ENCODE assay signal across 8 mouse cellular contexts in the genomic region with DNA sequence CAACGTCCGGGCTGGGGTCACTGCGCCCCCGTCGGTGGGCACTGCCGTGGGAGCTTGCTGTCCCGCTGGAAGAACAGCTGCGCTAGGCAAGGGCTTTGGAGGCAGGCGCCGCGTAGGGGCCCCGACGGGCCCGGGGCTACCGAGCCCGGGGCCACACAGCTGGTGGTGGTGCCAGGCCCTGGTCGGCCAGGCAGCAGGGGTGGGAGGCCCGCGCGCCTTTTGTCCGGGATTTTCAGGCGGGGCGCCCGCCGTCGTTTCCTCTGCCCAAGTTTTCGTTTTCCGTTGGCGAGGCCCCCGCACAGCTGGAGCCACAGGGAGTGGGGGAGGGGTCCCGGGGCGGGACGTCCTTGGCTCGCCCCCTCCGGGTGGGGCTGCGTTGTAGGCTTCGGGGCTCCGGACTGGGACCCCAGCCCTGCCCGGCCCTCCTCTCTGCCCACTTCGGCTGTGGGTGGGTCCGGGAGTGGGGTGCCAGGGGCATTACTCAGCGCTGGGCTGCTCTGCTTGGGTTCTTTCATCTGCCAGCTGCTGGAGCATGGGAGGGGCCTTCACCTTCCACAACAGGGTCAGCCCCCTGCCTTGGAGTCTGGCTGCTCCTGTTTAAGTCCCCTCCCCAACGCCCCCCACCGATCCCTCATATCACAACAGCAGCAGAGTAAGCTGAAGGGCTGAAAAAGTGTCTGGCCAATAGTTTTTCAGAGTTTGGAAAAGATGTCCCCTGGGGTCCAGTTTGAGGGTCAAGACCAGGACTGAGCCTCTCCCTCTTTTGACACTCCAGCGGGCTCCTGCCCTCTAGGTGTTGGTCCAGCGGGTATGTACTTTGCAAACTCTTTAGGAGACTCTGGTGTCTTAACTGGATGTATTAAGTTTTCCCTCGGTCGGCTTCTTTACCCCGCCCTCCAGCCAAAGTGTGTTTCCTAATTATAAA. TPM values are rescaled to one million over a fixed set of nuclear protein-coding genes. Genes with fewer than 3 reads are reported as not detected.
DNase-seq lines count a peak whose midpoint lies in the region; ATAC-seq lines count a peak whose summit lies in the region.

No protein-coding gene starts in this region.

- H3K4me3 ChIP-seq in forebrain, embryonic 16.5 days (replicated peaks; ENCODE audit: low read length), result peak overlapping the region; percentile 43
- H3K4me3 ChIP-seq in hindbrain, embryonic 14.5 days (replicated peaks; ENCODE audit: low read length), result peak overlapping the region; percentile 41
- H3K4me3 ChIP-seq in liver, embryonic 15.5 days (replicated peaks), result peak overlapping the region; percentile 87
- peak overlapping the region; percentile 43 for H3K4me3 ChIP-seq in neural tube, embryonic 15.5 days (replicated peaks)

- ATAC-seq in forebrain, embryonic 16.5 days, result peak; percentile 54; the same call in 1 of the 2 replicates
- peak; percentile 41; the same call in 1 of the 2 replicates for ATAC-seq in hindbrain, embryonic 14.5 days (ENCODE audit: low FRiP score)
- peak; percentile 58 for ATAC-seq in liver, embryonic 15.5 days (ENCODE audit: insufficient read depth)
- ATAC-seq in neural tube, embryonic 15.5 days (ENCODE audit: low FRiP score), result peak; percentile 43

- H3K36me3 ChIP-seq in forebrain, embryonic 16.5 days (ENCODE audit: control insufficient read depth, insufficient read depth), result no peaks in the 10 kb centered on the region
- no peaks in the 10 kb centered on the region for H3K36me3 ChIP-seq in hindbrain, embryonic 14.5 days (replicated peaks; ENCODE audit: control insufficient read depth, insufficient read depth)
- H3K36me3 ChIP-seq in liver, embryonic 15.5 days (replicated peaks), result no peaks in the 10 kb centered on the region
- H3K36me3 ChIP-seq in neural tube, embryonic 15.5 days, result no peaks in the 10 kb centered on the region

- no peaks in the 10 kb centered on the region for H3K9me3 ChIP-seq in forebrain, embryonic 16.5 days (ENCODE audit: control insufficient read depth, low read length)
- no peaks in the 10 kb centered on the region for H3K9me3 ChIP-seq in hindbrain, embryonic 14.5 days (ENCODE audit: control insufficient read depth, low read length)
- H3K9me3 ChIP-seq in liver, embryonic 15.5 days (replicated peaks), result no peaks in the 10 kb centered on the region
- H3K9me3 ChIP-seq in neural tube, embryonic 15.5 days (replicated peaks), result no peaks in the 10 kb centered on the region

- no peaks in the 10 kb centered on the region; the same call in 1 of the 2 replicates for H3K27me3 ChIP-seq in forebrain, embryonic 16.5 days (replicated peaks; ENCODE audit: control insufficient read depth, insufficient read depth, low read length)
- H3K27me3 ChIP-seq in hindbrain, embryonic 14.5 days (ENCODE audit: control insufficient read depth, insufficient read depth, low read length), result peaks cover 10% of the 10 kb centered on the region
- H3K27me3 ChIP-seq in liver, embryonic 15.5 days, result no peaks in the 10 kb centered on the region
- peaks cover 11% of the 10 kb centered on the region for H3K27me3 ChIP-seq in neural tube, embryonic 15.5 days (replicated peaks)

- peak; percentile 39 for DNase-seq in gastrocnemius, adult 18-20 months (ENCODE audit: low spot score)
- DNase-seq in gastrocnemius, adult 8-10 months (ENCODE audit: low spot score in 2 of 2), result no peak
- peak; percentile 87 for DNase-seq in R1 (ENCODE audit: low read depth, low spot score)
- DNase-seq in hindbrain, embryonic 14.5 days (ENCODE audit: low spot score), result no peak
- DNase-seq in cerebellum, postnatal 36 days, result no peak

- no peak overlapping the region for H3K27ac ChIP-seq in forebrain, embryonic 16.5 days (ENCODE audit: low read length)
- H3K27ac ChIP-seq in hindbrain, embryonic 14.5 days, result peak overlapping the region; percentile 59
- peak overlapping the region; percentile 78 for H3K27ac ChIP-seq in liver, embryonic 15.5 days (replicated peaks)
- peak overlapping the region; percentile 51 for H3K27ac ChIP-seq in neural tube, embryonic 15.5 days (replicated peaks)

- peaks cover 9% of the 10 kb centered on the region for H3K4me1 ChIP-seq in forebrain, embryonic 16.5 days (replicated peaks; ENCODE audit: control insufficient read depth, insufficient read depth, low read length)
- H3K4me1 ChIP-seq in hindbrain, embryonic 14.5 days (replicated peaks; ENCODE audit: control insufficient read depth, insufficient read depth, low read length), result peaks cover 14% of the 10 kb centered on the region; the same call in 1 of the 2 replicates
- peaks cover 75% of the 10 kb centered on the region for H3K4me1 ChIP-seq in liver, embryonic 15.5 days (replicated peaks)
- peaks cover 27% of the 10 kb centered on the region for H3K4me1 ChIP-seq in neural tube, embryonic 15.5 days

- H3K9ac ChIP-seq in forebrain, embryonic 16.5 days (replicated peaks; ENCODE audit: low read depth, low read length), result peak overlapping the region; percentile 35
- peak overlapping the region; percentile 44 for H3K9ac ChIP-seq in hindbrain, embryonic 14.5 days
- H3K9ac ChIP-seq in liver, embryonic 15.5 days, result peak overlapping the region; percentile 89
- H3K9ac ChIP-seq in neural tube, embryonic 15.5 days (replicated peaks), result peak overlapping the region; percentile 47

- WGBS in forebrain, embryonic 16.5 days, result 3% methylated on average over 49 of the region's 49 CpGs
- 2% methylated on average over 45 of the region's 49 CpGs for WGBS in hindbrain, embryonic 14.5 days
- 2% methylated on average over 49 of the region's 49 CpGs for WGBS in liver, embryonic 15.5 days (ENCODE audit: insufficient replicate concordance)
- 3% methylated on average over 49 of the region's 49 CpGs for WGBS in neural tube, embryonic 15.5 days

- peak overlapping the region; percentile 44 for H3K4me2 ChIP-seq in forebrain, embryonic 16.5 days (ENCODE audit: low read length)
- H3K4me2 ChIP-seq in hindbrain, embryonic 14.5 days (replicated peaks), result peak overlapping the region; percentile 55
- peak overlapping the region; percentile 99 for H3K4me2 ChIP-seq in liver, embryonic 15.5 days
- peak overlapping the region; percentile 56 for H3K4me2 ChIP-seq in neural tube, embryonic 15.5 days

RNA-seq across cellular contexts. Expression of a gene that starts 0.6 kb away (rescaled TPM):
- total RNA-seq in gastrocnemius, adult 18-20 months (2021), result 1 to 10 TPM; 4.8 to 7.5 TPM
- total RNA-seq in gastrocnemius, adult 8-10 months (2022), result 1 to 10 TPM; 3.4 to 5.2 (median 4.5) TPM
- polyA plus RNA-seq in forebrain, embryonic 16.5 days (2015; fragmentation: Nextera tagmentation; extraction: Ambion mirVana), result 6.9 and 7.5 TPM in 2 replicates
- 8.5 and 10.0 TPM in 2 replicates for polyA plus RNA-seq in hindbrain, embryonic 14.5 days (2014; fragmentation: Nextera tagmentation; extraction: Ambion mirVana)
- 6.6 and 9.4 TPM in 2 replicates for polyA plus RNA-seq in liver, embryonic 15.5 days (2015; fragmentation: Nextera tagmentation; extraction: Ambion mirVana)
- 8.0 and 9.2 TPM in 2 replicates for polyA plus RNA-seq in neural tube, embryonic 15.5 days (2015; fragmentation: Nextera tagmentation; extraction: Ambion mirVana)

RNA-seq across cellular contexts. Expression of a gene that starts 53.6 kb away (rescaled TPM):
- 10 to 100 TPM; 43.0 to 43.5 TPM for total RNA-seq in gastrocnemius, adult 18-20 months (2021)
- total RNA-seq in gastrocnemius, adult 8-10 months (2022), result 10 to 100 TPM; 48.4 to 53.5 (median 51.7) TPM
- polyA plus RNA-seq in forebrain, embryonic 16.5 days (2015; fragmentation: Nextera tagmentation; extraction: Ambion mirVana), result 10.7 and 11.5 TPM in 2 replicates
- polyA plus RNA-seq in hindbrain, embryonic 14.5 days (2014; fragmentation: Nextera tagmentation; extraction: Ambion mirVana), result 6.4 and 6.7 TPM in 2 replicates
- polyA plus RNA-seq in liver, embryonic 15.5 days (2015; fragmentation: Nextera tagmentation; extraction: Ambion mirVana), result 1.1 and 1.3 TPM in 2 replicates
- polyA plus RNA-seq in neural tube, embryonic 15.5 days (2015; fragmentation: Nextera tagmentation; extraction: Ambion mirVana), result 7.7 and 8.4 TPM in 2 replicates

Comparison
In these comparisons a context has a peak if more than half of its experiments do, and no peak if none do; other contexts are left out.
1. DNase-seq: peak in gastrocnemius, adult 18-20 months (single experiment) and R1 (single experiment); none in gastrocnemius, adult 8-10 months (0 of 2), hindbrain, embryonic 14.5 days (single experiment) and cerebellum, postnatal 36 days (0 of 2).
2. H3K4me2 ChIP-seq: peak in every context shown above with its lines; median percentile 99 in liver, embryonic 15.5 days; 56 in neural tube, embryonic 15.5 days; 55 in hindbrain, embryonic 14.5 days; 44 in forebrain, embryonic 16.5 days.
3. H3K9ac ChIP-seq: peak in every context shown above with its lines; median percentile 89 in liver, embryonic 15.5 days; 47 in neural tube, embryonic 15.5 days; 44 in hindbrain, embryonic 14.5 days; 35 in forebrain, embryonic 16.5 days.
4. Peak in every context shown above with its lines, with median percentiles within 50 percentile points of each other: ATAC-seq and H3K4me3 ChIP-seq.